8 mouse cellular contexts compared by ENCODE assay signal in the genomic region with DNA sequence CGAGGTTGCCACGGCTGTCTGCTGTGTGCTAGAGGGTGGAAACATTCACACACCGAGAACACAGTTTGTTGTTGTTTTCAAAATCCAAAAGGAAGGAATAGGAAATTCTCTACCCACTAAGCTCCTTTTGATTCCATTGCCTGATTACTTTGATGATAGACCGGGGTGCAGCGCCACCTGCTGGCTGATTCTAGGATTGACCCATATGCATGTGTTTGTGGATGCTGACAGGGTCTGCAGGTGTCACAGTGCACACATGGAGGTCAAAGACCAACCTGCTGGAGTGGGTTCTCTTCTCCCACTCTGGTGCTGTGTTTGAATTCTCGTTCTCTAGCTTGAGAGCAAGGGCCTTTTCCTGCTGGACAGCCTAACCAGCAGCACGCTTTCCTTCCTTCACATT. TPM values are rescaled to one million over a fixed set of nuclear protein-coding genes. Genes with fewer than 3 reads are reported as not detected.
A peak's percentile ranks its signal among the peaks of the same experiment; 100 is the strongest.
DNase-seq lines count a peak whose midpoint lies in the region; ATAC-seq and TF ChIP-seq lines count a peak whose summit lies in the region.
"Had no signal": no experiment of that assay in that cellular context is flagged by ENCODE, and none has a peak within 500 bp of the region (broad histone marks: within the 10 kb centered on the region; RNA-seq: fewer than 3 reads in every experiment).

No protein-coding gene starts in this region.

- peak; percentile 90 for TF ChIP-seq RAD21 in MEL (IDR thresholded peaks at IDR 0.05; ENCODE audit: low read depth, low read length)

- peaks cover 0 to 2% of the 10 kb centered on the region in 2 experiments; a peak in 1 of 4 replicates for H3K27me3 ChIP-seq in MEL (ENCODE audit: control insufficient read depth in 1 of 2, insufficient read depth in 2 of 2, low read length in 2 of 2)
- H3K27me3 ChIP-seq in embryonic facial prominence, embryonic 11.5 days (ENCODE audit: control insufficient read depth, insufficient read depth, low read length) = peaks cover 6% of the 10 kb centered on the region; the same call in 1 of the 2 replicates
- no peaks in the 10 kb centered on the region for H3K27me3 ChIP-seq in heart, postnatal 0 days (ENCODE audit: control insufficient read depth, insufficient read depth, low read length)

- no peak for ATAC-seq in embryonic facial prominence, embryonic 11.5 days (replicated peaks; ENCODE audit: insufficient number of reproducible peaks, low FRiP score, low TSS enrichment, low read depth)
- no peak for ATAC-seq in heart, postnatal 0 days (ENCODE audit: insufficient read depth, low read depth)

- no peaks in the 10 kb centered on the region for H3K9me3 ChIP-seq in MEL (replicated peaks; ENCODE audit: insufficient read depth, low read length)
- no peaks in the 10 kb centered on the region for H3K9me3 ChIP-seq in embryonic facial prominence, embryonic 11.5 days (replicated peaks; ENCODE audit: control insufficient read depth, low read length)
- H3K9me3 ChIP-seq in heart, postnatal 0 days (replicated peaks; ENCODE audit: control insufficient read depth, low read length) = no peaks in the 10 kb centered on the region
- H3K9me3 ChIP-seq: midbrain, embryonic 12.5 days had no signal

- H3K27ac ChIP-seq in MEL (ENCODE audit: control insufficient read depth, low read depth, low read length) = no peak overlapping the region
- H3K27ac ChIP-seq in embryonic facial prominence, embryonic 11.5 days (replicated peaks; ENCODE audit: low read depth, low read length) = no peak overlapping the region
- H3K27ac ChIP-seq in heart, postnatal 0 days (ENCODE audit: low read depth) = no peak overlapping the region
- H3K27ac ChIP-seq: midbrain, embryonic 12.5 days had no signal

- no peaks in the 10 kb centered on the region for H3K36me3 ChIP-seq in MEL (ENCODE audit: control insufficient read depth in 1 of 2, insufficient read depth in 2 of 2, low read length in 2 of 2)
- H3K36me3 ChIP-seq in embryonic facial prominence, embryonic 11.5 days (replicated peaks; ENCODE audit: control insufficient read depth, insufficient read depth, low read depth, low read length) = no peaks in the 10 kb centered on the region
- no peaks in the 10 kb centered on the region for H3K36me3 ChIP-seq in heart, postnatal 0 days (replicated peaks; ENCODE audit: control insufficient read depth, insufficient read depth, low read length)
- H3K36me3 ChIP-seq: midbrain, embryonic 12.5 days had no signal

- no peak for TF ChIP-seq POLR2A in MEL (IDR thresholded peaks at IDR 0.05; ENCODE audit: control insufficient read depth in 1 of 2, insufficient read depth in 1 of 2, low read depth in 1 of 2, low read length in 2 of 2, poor library complexity in 1 of 2)

- no peaks in the 10 kb centered on the region for H3K79me2 ChIP-seq in MEL (ENCODE audit: control insufficient read depth, insufficient read depth, low read length, poor library complexity)

- DNase-seq in MEL (ENCODE audit: low read depth, low spot score) = peak; percentile 72
- peak; percentile 60 to 66 for DNase-seq in adrenal gland, postnatal 4 days (ENCODE audit: low spot score in 2 of 2)
- peak; percentile 85 for DNase-seq in embryonic facial prominence, embryonic 11.5 days (ENCODE audit: low spot score)
- DNase-seq in heart, postnatal 0 days (ENCODE audit: low spot score) = peak; percentile 33
- DNase-seq in layer of hippocampus, adult 9-11 months = peak; percentile 66
- DNase-seq in lung, postnatal 4 days = peak; percentile 74 to 85
- peak; percentile 51 for DNase-seq in skeletal muscle tissue, adult 2 months (ENCODE audit: low read depth, low spot score)

- no peak overlapping the region for H3K4me3 ChIP-seq in MEL (ENCODE audit: control insufficient read depth in 1 of 2, insufficient read depth in 1 of 2, low read depth in 2 of 2, low read length in 2 of 2)
- H3K4me3 ChIP-seq in embryonic facial prominence, embryonic 11.5 days (ENCODE audit: low read depth, low read length) = no peak overlapping the region
- H3K4me3 ChIP-seq in heart, postnatal 0 days (ENCODE audit: low read depth, low read length) = no peak overlapping the region
- H3K4me3 ChIP-seq: midbrain, embryonic 12.5 days had no signal

- no peak overlapping the region for H3K4me2 ChIP-seq in embryonic facial prominence, embryonic 11.5 days (ENCODE audit: low read depth, low read length)
- H3K4me2 ChIP-seq in heart, postnatal 0 days (ENCODE audit: low read depth, low read length) = no peak overlapping the region
- H3K4me2 ChIP-seq: midbrain, embryonic 12.5 days had no signal

- H3K9ac ChIP-seq in MEL (ENCODE audit: control insufficient read depth, low read depth, low read length, poor library complexity, severe bottlenecking) = no peak overlapping the region
- no peak overlapping the region for H3K9ac ChIP-seq in embryonic facial prominence, embryonic 11.5 days (replicated peaks; ENCODE audit: low read length)
- no peak overlapping the region for H3K9ac ChIP-seq in heart, postnatal 0 days (replicated peaks; ENCODE audit: low read depth, low read length)
- H3K9ac ChIP-seq: midbrain, embryonic 12.5 days had no signal

- no peak for TF ChIP-seq EP300 in MEL (IDR thresholded peaks at IDR 0.05; ENCODE audit: low read depth in 1 of 2, low read length in 2 of 2)
- no peak for TF ChIP-seq EP300 in heart, postnatal 0 days (IDR thresholded peaks at IDR 0.05; ENCODE audit: low read depth)

- TF ChIP-seq CTCF in MEL (IDR thresholded peaks at IDR 0.05 in 2 of 3, conservative IDR thresholded peaks at IDR 0.05 in 1 of 3; ENCODE audit: control insufficient read depth in 1 of 3, insufficient read depth in 1 of 3, low read depth in 2 of 3, low read length in 3 of 3, poor library complexity in 1 of 3, severe bottlenecking in 1 of 3) = peak; percentile 82 to 96 (median 92)
- TF ChIP-seq CTCF in heart, postnatal 0 days (IDR thresholded peaks at IDR 0.05; ENCODE audit: low read depth) = peak; percentile 91

- no peaks in the 10 kb centered on the region for H3K4me1 ChIP-seq in MEL (ENCODE audit: control insufficient read depth in 1 of 2, insufficient read depth in 2 of 2, low read length in 2 of 2)
- no peaks in the 10 kb centered on the region for H3K4me1 ChIP-seq in embryonic facial prominence, embryonic 11.5 days (ENCODE audit: control insufficient read depth, insufficient read depth, low read length)
- H3K4me1 ChIP-seq in heart, postnatal 0 days (ENCODE audit: control insufficient read depth, insufficient read depth) = peaks cover 8% of the 10 kb centered on the region

- WGBS in embryonic facial prominence, embryonic 11.5 days = 30% methylated on average over 7 of the region's 7 CpGs
- WGBS in heart, postnatal 0 days = 31% methylated on average over 7 of the region's 7 CpGs

TF ChIP-seq in MEL, 35 proteins besides CTCF, POLR2A, EP300 and RAD21 (continues in another document):
- no peak for TF ChIP-seq ELF1 (IDR thresholded peaks at IDR 0.05; ENCODE audit: low read depth, low read length)
- peak; percentile 89 for TF ChIP-seq ZC3H11A (IDR thresholded peaks at IDR 0.05; ENCODE audit: low read depth, low read length)
- TF ChIP-seq MYC (IDR thresholded peaks at IDR 0.05; ENCODE audit: low read depth, low read length) = 0 out of 2 replicates have a peak, but pooled peaks have one; percentile 18
- peak; percentile 67 for TF ChIP-seq GATA1 (IDR thresholded peaks at IDR 0.05; ENCODE audit: low read depth, low read length)
- TF ChIP-seq CHD1 (IDR thresholded peaks at IDR 0.05; ENCODE audit: low read depth, low read length) = no peak
- no peak for TF ChIP-seq MAFK (IDR thresholded peaks at IDR 0.05; ENCODE audit: borderline replicate concordance, low read depth, low read length)
- TF ChIP-seq CHD2 (IDR thresholded peaks at IDR 0.05; ENCODE audit: low read length) = no peak
- no peak for TF ChIP-seq RCOR1 (IDR thresholded peaks at IDR 0.05; ENCODE audit: low read depth, low read length)
- 0 out of 2 replicates have a peak, but pooled peaks have one; percentile 30 for TF ChIP-seq BHLHE40 (IDR thresholded peaks at IDR 0.05; ENCODE audit: borderline replicate concordance, low read depth, low read length)
- TF ChIP-seq UBTF (IDR thresholded peaks at IDR 0.05; ENCODE audit: borderline replicate concordance, insufficient read depth, low read depth, low read length) = no peak
- no peak for TF ChIP-seq TBP (IDR thresholded peaks at IDR 0.05; ENCODE audit: low read depth, low read length)
- peak; percentile 97 for TF ChIP-seq SMC3 (IDR thresholded peaks at IDR 0.05; ENCODE audit: low read depth, low read length)
- 0 out of 2 replicates have a peak, but pooled peaks have one; percentile 24 for TF ChIP-seq ZNF384 (IDR thresholded peaks at IDR 0.05; ENCODE audit: low read depth, low read length)

RNA-seq across cellular contexts. Expression of a gene that starts 3.9 kb away (rescaled TPM):
- 0.08 and 0.10 TPM in 2 replicates for total RNA-seq in MEL (2012; rRNA removed)
- polyA plus RNA-seq in MEL (2012; ENCODE audit: insufficient read depth in 1 of 2, insufficient read length in 2 of 2, low read depth in 1 of 2, low replicate concordance in 2 of 2, missing spikeins in 1 of 2) = under 1 TPM in 1 of 2 experiments, not detected in 1; 0.25 TPM
- under 1 TPM in 1 of 2 experiments, not detected in 1; 0.28 TPM for total RNA-seq in adrenal gland, postnatal 4 days (2021)
- polyA plus RNA-seq in embryonic facial prominence, embryonic 11.5 days (2014; fragmentation: Nextera tagmentation; extraction: Ambion mirVana) = 0.11 and 0.15 TPM in 2 replicates
- 4.7 TPM in 1 of 2 replicates, not detected in the other for total RNA-seq in heart, postnatal 0 days (2014; rRNA removed; ENCODE audit: low replicate concordance)
- polyA plus RNA-seq in heart, postnatal 0 days (2015; fragmentation: Nextera tagmentation; extraction: Ambion mirVana) = 0.26 and 0.45 TPM in 2 replicates

RNA-seq across cellular contexts. Expression of a gene that starts 12.6 kb away (rescaled TPM):
- total RNA-seq in MEL (2012; rRNA removed) = 57.7 and 58.4 TPM in 2 replicates
- polyA plus RNA-seq in MEL (2012; ENCODE audit: insufficient read depth in 1 of 2, insufficient read length in 2 of 2, low read depth in 1 of 2, low replicate concordance in 2 of 2, missing spikeins in 1 of 2) = 10 to 100 TPM in 1 of 2 experiments, not detected in 1; 75.0 TPM
- 10 to 100 TPM; 22.2 to 23.4 TPM for total RNA-seq in adrenal gland, postnatal 4 days (2021)
- 75.0 and 75.6 TPM in 2 replicates for polyA plus RNA-seq in embryonic facial prominence, embryonic 11.5 days (2014; fragmentation: Nextera tagmentation; extraction: Ambion mirVana)
- 16.9 and 25.3 TPM in 2 replicates for total RNA-seq in heart, postnatal 0 days (2014; rRNA removed; ENCODE audit: low replicate concordance)
- 18.9 and 19.4 TPM in 2 replicates for polyA plus RNA-seq in heart, postnatal 0 days (2015; fragmentation: Nextera tagmentation; extraction: Ambion mirVana)

RNA-seq across cellular contexts. Expression of a gene that starts 48.0 kb away (rescaled TPM):
- total RNA-seq in MEL (2012; rRNA removed) = 0.03 and 0.31 TPM in 2 replicates
- polyA plus RNA-seq in MEL (2012; ENCODE audit: insufficient read depth in 1 of 2, insufficient read length in 2 of 2, low read depth in 1 of 2, low replicate concordance in 2 of 2, missing spikeins in 1 of 2) = under 1 TPM in 1 of 2 experiments, not detected in 1; 0.81 TPM
- 1 to 10 TPM; 4.7 to 4.8 TPM for total RNA-seq in adrenal gland, postnatal 4 days (2021)
- 22.8 and 23.7 TPM in 2 replicates for polyA plus RNA-seq in embryonic facial prominence, embryonic 11.5 days (2014; fragmentation: Nextera tagmentation; extraction: Ambion mirVana)
- 1.0 and 1.8 TPM in 2 replicates for total RNA-seq in heart, postnatal 0 days (2014; rRNA removed; ENCODE audit: low replicate concordance)
- polyA plus RNA-seq in heart, postnatal 0 days (2015; fragmentation: Nextera tagmentation; extraction: Ambion mirVana) = 1.0 TPM in 2 replicates

Comparison
In these comparisons a context has a peak if more than half of its experiments do, and no peak if none do; other contexts are left out.
1. DNase-seq: peak in every context shown above with its lines; median percentile 85 in embryonic facial prominence, embryonic 11.5 days; 80 in lung, postnatal 4 days; 72 in MEL; 66 in layer of hippocampus, adult 9-11 months; 63 in adrenal gland, postnatal 4 days; 51 in skeletal muscle tissue, adult 2 months; 33 in heart, postnatal 0 days.